Mouse (Mus musculus): Measurements from ENCODE around the gene Dennd6b.

The Dennd6b gene

GRCm38 (mm10) chr15:89181561-89182270 lies 14.6 kb downstream of the Dennd6b start:
- no peak for DNase-seq (ENCODE audit: low spot score in 2 of 2)

- peak; percentile 76 to 78 for DNase-seq (ENCODE audit: low spot score in 2 of 2)
These were observed 15.6 kb downstream of the Dennd6b start, which contains the start of gene Plxnb2 for GRCm38 (mm10) chr15:89180571-89181229. Gene Plxnb2, minus strand, starts transcription at chr15:89180788.

GRCm38 (mm10) chr15:89180081-89180541 lies 16.2 kb downstream of the Dennd6b start:
- DNase-seq (ENCODE audit: low spot score in 2 of 2), result peak in 1 of 2 experiments; percentile 48

- no peak for DNase-seq (ENCODE audit: low spot score in 2 of 2)
These were observed 16.7 kb downstream of the Dennd6b start for GRCm38 (mm10) chr15:89179630-89179964.

GRCm38 (mm10) chr15:89178954-89179629 lies 17.2 kb downstream of the Dennd6b start:
- DNase-seq (ENCODE audit: low spot score in 2 of 2), result peak; percentile 83 to 85

GRCm38 (mm10) chr15:89178260-89178860 lies 17.9 kb downstream of the Dennd6b start:
- DNase-seq (ENCODE audit: low spot score in 2 of 2), result no peak

GRCm38 (mm10) chr15:89177576-89178259 lies 18.6 kb downstream of the Dennd6b start:
- DNase-seq (ENCODE audit: low spot score in 2 of 2), result no peak

- DNase-seq (ENCODE audit: low spot score in 2 of 2), result peak; percentile 84 to 86
These were observed 19.2 kb downstream of the Dennd6b start for GRCm38 (mm10) chr15:89177121-89177520.

- DNase-seq (ENCODE audit: low spot score in 2 of 2), result no peak
These were observed 20.7 kb downstream of the Dennd6b start for GRCm38 (mm10) chr15:89175411-89176155.

GRCm38 (mm10) chr15:89174889-89175339 lies 21.4 kb downstream of the Dennd6b start:
- DNase-seq (ENCODE audit: low spot score in 2 of 2), result no peak

GRCm38 (mm10) chr15:89173906-89174214 lies 22.4 kb downstream of the Dennd6b start:
- DNase-seq (ENCODE audit: low spot score in 2 of 2), result peak; percentile 59 to 69

GRCm38 (mm10) chr15:89173024-89173905 lies 23.0 kb downstream of the Dennd6b start:
- DNase-seq (ENCODE audit: low spot score in 2 of 2), result no peak

GRCm38 (mm10) chr15:89172276-89172935 lies 23.9 kb downstream of the Dennd6b start:
- no peak for DNase-seq (ENCODE audit: low spot score in 2 of 2)

- DNase-seq (ENCODE audit: low spot score in 2 of 2), result no peak
These were observed 24.7 kb downstream of the Dennd6b start for GRCm38 (mm10) chr15:89171526-89172051.

- no peak for DNase-seq (ENCODE audit: low spot score in 2 of 2)
These were observed 26.2 kb downstream of the Dennd6b start for GRCm38 (mm10) chr15:89170102-89170501.

- DNase-seq (ENCODE audit: low spot score in 2 of 2), result peak; percentile 69 to 83
These were observed 26.9 kb downstream of the Dennd6b start for GRCm38 (mm10) chr15:89169431-89169830.

- DNase-seq (ENCODE audit: low spot score in 2 of 2), result no peak
These were observed 27.4 kb downstream of the Dennd6b start for GRCm38 (mm10) chr15:89168922-89169321.

- DNase-seq (ENCODE audit: low spot score in 2 of 2), result no peak
These were observed 30.8 kb downstream of the Dennd6b start for GRCm38 (mm10) chr15:89165478-89165877.

- DNase-seq (ENCODE audit: low spot score in 2 of 2), result peak; percentile 51 to 58
These were observed 34.9 kb downstream of the Dennd6b start for GRCm38 (mm10) chr15:89161397-89161796.

Data from urinary bladder, postnatal 36 days (tissue).